Mouse (Mus musculus): ENCODE measurements around the gene Prep.

The Prep gene

GRCm38 (mm10) chr10:45123011-45123410 is 56.0 kb downstream of the Prep start:
- TF ChIP-seq GATA4 (IDR thresholded peaks at IDR 0.05; ENCODE audit: insufficient replicate concordance, low read length): no peak

- TF ChIP-seq GATA4 (IDR thresholded peaks at IDR 0.05; ENCODE audit: insufficient replicate concordance, low read length): no peak
Measured at GRCm38 (mm10) chr10:45129105-45129504, 62.1 kb downstream of the Prep start.

- TF ChIP-seq GATA4 (IDR thresholded peaks at IDR 0.05; ENCODE audit: insufficient replicate concordance, low read length): no peak
Measured at GRCm38 (mm10) chr10:45130004-45130403, 63.0 kb downstream of the Prep start.

- TF ChIP-seq GATA4 (IDR thresholded peaks at IDR 0.05; ENCODE audit: insufficient replicate concordance, low read length): no peak
Measured at GRCm38 (mm10) chr10:45132371-45132770, 65.4 kb downstream of the Prep start.

GRCm38 (mm10) chr10:45136806-45137205 is 69.8 kb downstream of the Prep start:
- TF ChIP-seq GATA4 (IDR thresholded peaks at IDR 0.05; ENCODE audit: insufficient replicate concordance, low read length): no peak

- no peak for TF ChIP-seq GATA4 (IDR thresholded peaks at IDR 0.05; ENCODE audit: insufficient replicate concordance, low read length)
Measured at GRCm38 (mm10) chr10:45139910-45140309, 72.9 kb downstream of the Prep start.

GRCm38 (mm10) chr10:45140474-45141212 is 73.6 kb downstream of the Prep start:
- TF ChIP-seq GATA4 (IDR thresholded peaks at IDR 0.05; ENCODE audit: insufficient replicate concordance, low read length): no peak

GRCm38 (mm10) chr10:45142359-45142758 is 75.4 kb downstream of the Prep start:
- no peak for TF ChIP-seq GATA4 (IDR thresholded peaks at IDR 0.05; ENCODE audit: insufficient replicate concordance, low read length)

- TF ChIP-seq GATA4 (IDR thresholded peaks at IDR 0.05; ENCODE audit: insufficient replicate concordance, low read length): no peak
Measured at GRCm38 (mm10) chr10:45144038-45144817, 77.2 kb downstream of the Prep start.

GRCm38 (mm10) chr10:45146821-45147220 is 79.8 kb downstream of the Prep start:
- no peak for TF ChIP-seq GATA4 (IDR thresholded peaks at IDR 0.05; ENCODE audit: insufficient replicate concordance, low read length)

- TF ChIP-seq GATA4 (IDR thresholded peaks at IDR 0.05; ENCODE audit: insufficient replicate concordance, low read length): no peak
Measured at GRCm38 (mm10) chr10:45151137-45151536, 84.1 kb downstream of the Prep start.

- TF ChIP-seq GATA4 (IDR thresholded peaks at IDR 0.05; ENCODE audit: insufficient replicate concordance, low read length): no peak
Measured at GRCm38 (mm10) chr10:45151771-45152692, 85.0 kb downstream of the Prep start.

GRCm38 (mm10) chr10:45154557-45155060 is 87.6 kb downstream of the Prep start:
- no peak for TF ChIP-seq GATA4 (IDR thresholded peaks at IDR 0.05; ENCODE audit: insufficient replicate concordance, low read length)

GRCm38 (mm10) chr10:45165851-45166250 is 98.8 kb downstream of the Prep start:
- TF ChIP-seq GATA4 (IDR thresholded peaks at IDR 0.05; ENCODE audit: insufficient replicate concordance, low read length): no peak

GRCm38 (mm10) chr10:45173927-45174326 is 106.9 kb downstream of the Prep start:
- TF ChIP-seq GATA4 (IDR thresholded peaks at IDR 0.05; ENCODE audit: insufficient replicate concordance, low read length): no peak
